Mouse (Mus musculus) liver, postnatal 0 days (tissue): ENCODE results near the gene Castor1.

Experiments used
- CTCF ChIP-seq: sonication (generic); IDR thresholded peaks from 2 replicates; pipeline ENCODE4 v1.5.1; 2016; ENCODE audit warnings: antibody characterized with exemption, low read depth
- EP300 ChIP-seq: IDR thresholded peaks from 2 replicates; pipeline ENCODE4 v1.6.1; 2016; ENCODE audit warnings: antibody characterized with exemption, low read depth, mild to moderate bottlenecking

DNA sequence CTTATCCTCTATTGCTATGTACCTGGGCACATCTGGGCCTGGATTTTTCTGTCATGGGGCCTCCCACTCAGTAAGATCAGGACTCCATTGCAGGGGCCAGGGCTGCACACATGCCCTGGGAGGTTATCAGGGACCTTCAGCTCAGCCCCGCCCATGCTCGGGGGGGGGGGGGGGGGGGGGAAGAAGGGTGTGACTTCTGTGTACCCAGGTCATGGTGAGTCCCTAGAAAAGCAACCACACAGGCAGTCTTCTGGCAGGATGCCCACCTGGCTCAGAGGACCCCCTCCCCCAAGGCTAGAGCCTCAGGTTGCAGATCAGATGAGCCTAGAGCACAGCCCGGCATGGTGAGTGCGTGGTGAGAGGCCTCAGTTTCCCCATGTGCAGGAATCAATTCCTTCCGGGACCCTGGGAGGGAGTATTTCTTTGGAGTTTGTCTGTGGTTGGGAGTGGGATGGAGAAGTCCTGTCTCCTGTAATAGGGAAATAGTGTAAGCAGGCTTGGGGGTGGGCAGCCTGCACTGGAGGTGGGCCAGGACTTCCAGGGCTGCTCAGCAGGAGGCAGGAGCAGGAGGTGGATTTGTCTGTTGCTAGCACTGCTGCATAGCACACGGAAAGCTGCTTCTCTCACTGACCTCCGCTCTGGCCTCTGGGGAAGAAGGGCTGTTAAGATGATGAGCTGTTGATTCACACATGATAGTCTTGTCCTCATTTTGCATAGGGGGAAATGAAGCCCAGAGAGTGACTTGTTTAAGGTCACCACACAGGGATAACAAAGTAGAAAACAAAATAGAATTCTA lies 5.6 kb downstream of the Castor1 start:
- no peak for TF ChIP-seq CTCF
- TF ChIP-seq EP300 = peak; percentile 82
